Mouse (Mus musculus) MEL (cell line): ENCODE measurements around the gene C130032M10Rik. TPM values are rescaled to one million over a fixed set of nuclear protein-coding genes. Genes with fewer than 3 reads are reported as not detected.

Source experiments
- DNase-seq: peaks from one replicate; pipeline ENCODE4 v3.0.0; 2011; ENCODE audit warnings: low read depth, low spot score
- H3K27ac ChIP-seq: 2 replicates; pipeline ENCODE4 v1.5.1; 2012; ENCODE audit warnings: low read depth, mild to moderate bottlenecking, control low read depth, low read length, moderate library complexity; ENCODE audit not compliant: control insufficient read depth
- H3K27me3 ChIP-seq, 2 experiments: fragments of 150-350 bp in 1 of 2; sonication (generic) in 1 of 2; 2 replicates each; pipeline ENCODE4 v1.6.1; 2012; ENCODE audit warnings: low read length in 2 of 2, mild to moderate bottlenecking in 2 of 2, improper control_type of control experiment in 1 of 2, moderate library complexity in 1 of 2; ENCODE audit not compliant: insufficient read depth in 2 of 2, control insufficient read depth in 1 of 2
- H3K36me3 ChIP-seq, 2 experiments: 2 replicates each; pipeline ENCODE4 v1.6.1; 2012 to 2014; ENCODE audit warnings: low read length in 2 of 2, improper control_type of control experiment in 1 of 2, inconsistent platforms in 1 of 2, mild to moderate bottlenecking in 1 of 2; ENCODE audit not compliant: insufficient read depth in 2 of 2, control insufficient read depth in 1 of 2
- H3K4me1 ChIP-seq, 2 experiments: fragments of 150-350 bp in 1 of 2; sonication (generic) in 1 of 2; 2 replicates each; pipeline ENCODE4 v1.6.1; 2012; ENCODE audit warnings: low read length in 2 of 2, improper control_type of control experiment in 1 of 2, mild to moderate bottlenecking in 1 of 2; ENCODE audit not compliant: insufficient read depth in 2 of 2, control insufficient read depth in 1 of 2
- H3K4me3 ChIP-seq, 2 experiments: fragments of 150-350 bp in 1 of 2; sonication (generic) in 1 of 2; 2 replicates each; pipeline ENCODE4 v1.5.1; 2012; ENCODE audit warnings: low read depth in 2 of 2, low read length in 2 of 2, mild to moderate bottlenecking in 2 of 2, moderate library complexity in 2 of 2, control low read depth in 1 of 2, improper control_type of control experiment in 1 of 2; ENCODE audit not compliant: control insufficient read depth in 1 of 2, insufficient read depth in 1 of 2
- H3K79me2 ChIP-seq: 2 replicates; pipeline ENCODE4 v1.6.1; 2012; ENCODE audit warnings: mild to moderate bottlenecking, low read length, moderate library complexity; ENCODE audit not compliant: control insufficient read depth, poor library complexity, insufficient read depth
- H3K9ac ChIP-seq: 2 replicates; pipeline ENCODE4 v1.6.1; 2012; ENCODE audit warnings: low read depth, mild to moderate bottlenecking, control low read depth, low read length, moderate library complexity; ENCODE audit not compliant: control insufficient read depth, poor library complexity, severe bottlenecking
- H3K9me3 ChIP-seq: fragments of 150-350 bp; sonication (generic); replicated peaks from 2 replicates; pipeline ENCODE4 v1.6.1; 2012; ENCODE audit warnings: mild to moderate bottlenecking, low read length, improper control_type of control experiment, moderate library complexity; ENCODE audit not compliant: insufficient read depth
- BHLHE40 ChIP-seq: IDR thresholded peaks from 2 replicates; pipeline ENCODE4 v1.6.1; 2012; ENCODE audit warnings: low read depth, mild to moderate bottlenecking, inconsistent platforms, low read length, improper control_type of control experiment, borderline replicate concordance
- CTCF ChIP-seq, 3 experiments: IDR thresholded peaks in 2 of 3; conservative IDR thresholded peaks in 1 of 3; 2 replicates each; pipeline ENCODE4 v1.5.1; 2011 to 2012; ENCODE audit warnings: low read length in 3 of 3, low read depth in 2 of 3, mild to moderate bottlenecking in 2 of 3, improper control_type of control experiment in 1 of 3, inconsistent platforms in 1 of 3, mixed read lengths in 1 of 3, moderate library complexity in 1 of 3; ENCODE audit not compliant: control insufficient read depth in 1 of 3, insufficient read depth in 1 of 3, poor library complexity in 1 of 3, severe bottlenecking in 1 of 3
- E2F4 ChIP-seq: IDR thresholded peaks from 2 replicates; pipeline ENCODE4 v1.6.1; 2011; ENCODE audit warnings: low read depth, low read length, improper control_type of control experiment, borderline replicate concordance
- GATA1 ChIP-seq: IDR thresholded peaks from 2 replicates; pipeline ENCODE4 v1.6.1; 2011; ENCODE audit warnings: low read depth, low read length, improper control_type of control experiment
- KAT2A ChIP-seq: conservative IDR thresholded peaks from 2 replicates; pipeline ENCODE4 v1.6.1; 2012; ENCODE audit warnings: low read depth, low read length, improper control_type of control experiment, inconsistent platforms
- MAZ ChIP-seq: IDR thresholded peaks from 2 replicates; pipeline ENCODE4 v1.6.1; 2012; ENCODE audit warnings: low read depth, mild to moderate bottlenecking, inconsistent platforms, low read length, improper control_type of control experiment
- MEF2A ChIP-seq: IDR thresholded peaks from 2 replicates; pipeline ENCODE4 v1.6.1; 2014; ENCODE audit warnings: low read depth, mild to moderate bottlenecking, inconsistent platforms, low read length, improper control_type of control experiment; ENCODE audit not compliant: poor library complexity, insufficient replicate concordance, severe bottlenecking; ENCODE audit errors: extremely low read depth
- MXI1 ChIP-seq: IDR thresholded peaks from 2 replicates; pipeline ENCODE4 v1.6.1; 2011; ENCODE audit warnings: mild to moderate bottlenecking, low read depth, low read length, improper control_type of control experiment
- MYB ChIP-seq: IDR thresholded peaks from 2 replicates; pipeline ENCODE4 v1.6.1; 2011; ENCODE audit warnings: mild to moderate bottlenecking, low read depth, low read length, improper control_type of control experiment
- MYC ChIP-seq: IDR thresholded peaks from 2 replicates; pipeline ENCODE4 v1.6.1; 2011; ENCODE audit warnings: low read depth, mild to moderate bottlenecking, low read length, improper control_type of control experiment, moderate library complexity
- NRF1 ChIP-seq: IDR thresholded peaks from 2 replicates; pipeline ENCODE4 v1.6.1; 2014; ENCODE audit warnings: low read depth, mild to moderate bottlenecking, inconsistent platforms, low read length, improper control_type of control experiment, moderate library complexity; ENCODE audit not compliant: poor library complexity, insufficient read depth, severe bottlenecking
- POLR2A ChIP-seq, 2 experiments: IDR thresholded peaks; 2 replicates each; pipeline ENCODE4 v1.6.1; 2011 to 2012; ENCODE audit warnings: low read length in 2 of 2, mild to moderate bottlenecking in 2 of 2, control low read depth in 1 of 2, improper control_type of control experiment in 1 of 2, low read depth in 1 of 2, moderate library complexity in 1 of 2; ENCODE audit not compliant: control insufficient read depth in 1 of 2, insufficient read depth in 1 of 2, poor library complexity in 1 of 2
- RAD21 ChIP-seq: IDR thresholded peaks from 2 replicates; pipeline ENCODE4 v1.6.1; 2011; ENCODE audit warnings: mild to moderate bottlenecking, low read depth, low read length, improper control_type of control experiment
- RCOR1 ChIP-seq: IDR thresholded peaks from 2 replicates; pipeline ENCODE4 v1.6.1; 2012; ENCODE audit warnings: low read depth, mild to moderate bottlenecking, inconsistent platforms, low read length, improper control_type of control experiment
- SIN3A ChIP-seq: IDR thresholded peaks from 2 replicates; pipeline ENCODE4 v1.6.1; 2012; ENCODE audit warnings: low read length, improper control_type of control experiment, inconsistent platforms
- SMC3 ChIP-seq: IDR thresholded peaks from 2 replicates; pipeline ENCODE4 v1.6.1; 2011; ENCODE audit warnings: low read depth, low read length, improper control_type of control experiment
- TAL1 ChIP-seq: IDR thresholded peaks from 2 replicates; pipeline ENCODE4 v1.6.1; 2012; ENCODE audit warnings: mild to moderate bottlenecking, inconsistent platforms, low read length, moderate library complexity, mixed read lengths
- TBP ChIP-seq: IDR thresholded peaks from 2 replicates; pipeline ENCODE4 v1.8.0; 2011; ENCODE audit warnings: low read depth, low read length, improper control_type of control experiment
- TCF12 ChIP-seq: IDR thresholded peaks from 2 replicates; pipeline ENCODE4 v1.6.1; 2014; ENCODE audit warnings: low read depth, mild to moderate bottlenecking, inconsistent platforms, low read length, improper control_type of control experiment, moderate library complexity
- UBTF ChIP-seq: IDR thresholded peaks from 2 replicates; pipeline ENCODE4 v1.6.1; 2012; ENCODE audit warnings: low read depth, mild to moderate bottlenecking, inconsistent platforms, low read length, improper control_type of control experiment, moderate library complexity, borderline replicate concordance; ENCODE audit not compliant: insufficient read depth
- USF2 ChIP-seq, 2 experiments: IDR thresholded peaks; 2 replicates each; pipeline ENCODE4 v1.6.1; 2011 to 2012; ENCODE audit warnings: improper control_type of control experiment in 2 of 2, low read length in 2 of 2, borderline replicate concordance in 1 of 2, inconsistent platforms in 1 of 2, low read depth in 1 of 2, mild to moderate bottlenecking in 1 of 2; ENCODE audit not compliant: insufficient read depth in 1 of 2
- ZKSCAN1 ChIP-seq: IDR thresholded peaks from 2 replicates; pipeline ENCODE4 v1.6.1; 2012; ENCODE audit warnings: low read depth, mild to moderate bottlenecking, inconsistent platforms, low read length, improper control_type of control experiment, moderate library complexity
- ZMIZ1 ChIP-seq: IDR thresholded peaks from 2 replicates; pipeline ENCODE4 v1.6.1; 2012; ENCODE audit warnings: low read depth, mild to moderate bottlenecking, inconsistent platforms, low read length, improper control_type of control experiment, moderate library complexity
- polyA plus RNA-seq, 2 experiments: library from polyadenylated mRNA; stranded (reverse) in 1 of 2; unstranded in 1 of 2; fragments of >175 nt in 1 of 2; fragments of >200 nt in 1 of 2; gene quantifications; 2 replicates each; pipeline versions ENCODE4 v1.2.1 to v1.2.4; 2012; ENCODE audit warnings: low replicate concordance in 2 of 2, low read depth in 1 of 2; ENCODE audit not compliant: insufficient read length in 2 of 2, insufficient read depth in 1 of 2, missing spikeins in 1 of 2
- total RNA-seq: library from RNA; depleted of rRNA; stranded (reverse); fragments of 300-350 nt; gene quantifications from 2 replicates; pipeline ENCODE4 v1.2.3, GENCODE M21; 2012

C130032M10Rik gene
- total and polyA plus RNA-seq, 3 experiments: not detected

- no peaks in the 10 kb centered on the region for H3K79me2 ChIP-seq
- no peak within 1 kb of the TSS for H3K4me3 ChIP-seq
- H3K9ac ChIP-seq: no peak within 1 kb of the TSS
- no peak for TF ChIP-seq TBP
- no peak for TF ChIP-seq BHLHE40
- TF ChIP-seq TCF12: no peak
- TF ChIP-seq ZMIZ1: no peak
- TF ChIP-seq NRF1: no peak
- no peak for TF ChIP-seq TAL1
- no peak within 1 kb of the TSS for H3K27ac ChIP-seq
- H3K9me3 ChIP-seq: no peaks in the 10 kb centered on the region
- H3K36me3 ChIP-seq: no peaks in the 10 kb centered on the region
- no peaks in the 10 kb centered on the region for H3K4me1 ChIP-seq
- DNase-seq: no peak
- no peaks in the 10 kb centered on the region for H3K27me3 ChIP-seq
Measured at GRCm38 (mm10) chr9:114563761-114564606, 48.5 kb downstream of the C130032M10Rik start, which contains the start of gene Trim71. Trim71 (minus strand) TSS chr9:114564369.

GRCm38 (mm10) chr9:114564667-114565066 is 49.2 kb downstream of the C130032M10Rik start:
- Histone ChIP-seq H3K27me3 (no peaks in the 10 kb centered on the region), H3K9me3 (no peaks in the 10 kb centered on the region), H3K4me1 (no peaks in the 10 kb centered on the region), H3K4me3 (no peak overlapping the region), H3K9ac (no peak overlapping the region), H3K27ac (no peak overlapping the region), H3K79me2 (no peaks in the 10 kb centered on the region)
- DNase-seq: no peak
- TF ChIP-seq RAD21 (no peak), MYB (no peak), USF2 (IDR thresholded peaks at IDR 0.05; ENCODE audit: borderline replicate concordance in 1 of 2, insufficient read depth in 1 of 2, low read depth in 1 of 2, low read length in 2 of 2) (no peak), CTCF (IDR thresholded peaks at IDR 0.05 in 2 of 3, conservative IDR thresholded peaks at IDR 0.05 in 1 of 3; ENCODE audit: control insufficient read depth in 1 of 3, insufficient read depth in 1 of 3, low read depth in 2 of 3, low read length in 3 of 3, poor library complexity in 1 of 3, severe bottlenecking in 1 of 3) (no peak), TCF12 (no peak), KAT2A (no peak), SMC3 (no peak), MAZ (no peak), POLR2A (IDR thresholded peaks at IDR 0.05; ENCODE audit: control insufficient read depth in 1 of 2, insufficient read depth in 1 of 2, low read depth in 1 of 2, low read length in 2 of 2, poor library complexity in 1 of 2) (no peak), MEF2A (no peak), ZKSCAN1 (no peak), UBTF (no peak), MYC (no peak), MXI1 (no peak), E2F4 (no peak), SIN3A (no peak), GATA1 (no peak), RCOR1 (no peak)
- TF ChIP-seq, all 39 proteins: peak for 0
- H3K36me3 ChIP-seq: no peaks in the 10 kb centered on the region
